Mouse (Mus musculus) myocyte (in vitro differentiated cells): ENCODE data around the gene Cbx8. TPM values are rescaled to one million over a fixed set of nuclear protein-coding genes. Genes with fewer than 3 reads are reported as not detected.

ENCODE experiments used
- H3K27me3 ChIP-seq: one replicate; pipeline ENCODE4 v1.6.1; 2011; ENCODE audit not compliant: control insufficient read depth, insufficient read depth, insufficient read length
- H3K36me3 ChIP-seq: one replicate; pipeline ENCODE4 v1.6.1; 2011; ENCODE audit not compliant: control insufficient read depth, insufficient read depth
- H3K4me2 ChIP-seq: one replicate; pipeline ENCODE4 v1.6.1; 2011; ENCODE audit warnings: low read depth, control low read depth
- H3K4me3 ChIP-seq: one replicate; pipeline ENCODE4 v1.5.1; 2011; ENCODE audit warnings: mild to moderate bottlenecking, control low read depth, moderate library complexity
- H3K79me2 ChIP-seq: one replicate; pipeline ENCODE4 v1.6.1; 2011; ENCODE audit not compliant: control insufficient read depth, insufficient read depth
- H3ac ChIP-seq: one replicate; pipeline ENCODE4 v1.6.1; 2011; ENCODE audit not compliant: control insufficient read depth, insufficient read length
- CEBPB ChIP-seq: IDR thresholded peaks from 2 replicates; pipeline ENCODE4 v1.6.1; 2011; ENCODE audit warnings: mild to moderate bottlenecking, moderate library complexity; ENCODE audit not compliant: poor library complexity, insufficient read depth, severe bottlenecking
- E2F4 ChIP-seq: IDR thresholded peaks from one replicate; pipeline ENCODE4 v1.6.1; 2011; ENCODE audit warnings: mild to moderate bottlenecking, control low read depth, moderate library complexity; ENCODE audit not compliant: insufficient read depth
- MAX ChIP-seq: IDR thresholded peaks from one replicate; pipeline ENCODE4 v1.6.1; 2011; ENCODE audit warnings: low read depth, mild to moderate bottlenecking, control low read depth
- MYOD1 ChIP-seq, 3 experiments: IDR thresholded peaks; one replicate each; pipeline ENCODE4 v1.6.1; 2011; ENCODE audit warnings: control low read depth in 2 of 3, low read depth in 2 of 3, mild to moderate bottlenecking in 2 of 3, moderate library complexity in 1 of 3; ENCODE audit not compliant: insufficient read length in 2 of 3, control insufficient read depth in 1 of 3
- MYOG ChIP-seq, 3 experiments: IDR thresholded peaks; one replicate each; pipeline ENCODE4 v1.6.1; 2011; ENCODE audit warnings: control low read depth in 2 of 3, low read depth in 2 of 3, mild to moderate bottlenecking in 2 of 3; ENCODE audit not compliant: insufficient read length in 2 of 3, control insufficient read depth in 1 of 3, insufficient read depth in 1 of 3
- POLR2A ChIP-seq: IDR thresholded peaks from one replicate; pipeline ENCODE4 v1.6.1; 2011; ENCODE audit warnings: low read depth, mild to moderate bottlenecking, control low read depth, moderate library complexity; ENCODE audit not compliant: insufficient read length
- POLR2AphosphoS2 ChIP-seq: IDR thresholded peaks from one replicate; pipeline ENCODE4 v1.6.1; 2011; ENCODE audit warnings: low read depth, control low read depth; ENCODE audit not compliant: insufficient read length
- REST ChIP-seq: IDR thresholded peaks from one replicate; pipeline ENCODE4 v1.6.1; 2011; ENCODE audit warnings: mild to moderate bottlenecking, control low read depth, moderate library complexity; ENCODE audit not compliant: insufficient read depth, insufficient read length
- SRF ChIP-seq: IDR thresholded peaks from one replicate; pipeline ENCODE4 v1.6.1; 2011; ENCODE audit warnings: low read depth; ENCODE audit not compliant: control insufficient read depth, insufficient read length
- TCF12 ChIP-seq: IDR thresholded peaks from one replicate; pipeline ENCODE4 v1.6.1; 2011; ENCODE audit warnings: mild to moderate bottlenecking, control low read depth; ENCODE audit not compliant: poor library complexity, insufficient read depth, severe bottlenecking
- TCF3 ChIP-seq: IDR thresholded peaks from one replicate; pipeline ENCODE4 v1.6.1; 2011; ENCODE audit warnings: low read depth, control low read depth; ENCODE audit not compliant: insufficient read length
- USF1 ChIP-seq: IDR thresholded peaks from one replicate; pipeline ENCODE4 v1.6.1; 2011; ENCODE audit warnings: low read depth, mild to moderate bottlenecking, control low read depth, moderate library complexity
- polyA plus RNA-seq: library from polyadenylated mRNA; unstranded; fragments of >200 nt; fragmentation: generic; extraction: Trizol; gene quantifications from one replicate; pipeline ENCODE4 v1.2.1, GENCODE M21; 2012; ENCODE audit warnings: missing spikeins

The Cbx8 gene
- polyA plus RNA-seq, 1 experiment = 4.9 TPM

GRCm38 (mm10) chr11:119017506-119017905 lies 23.3 kb downstream of the Cbx8 start:
- Histone ChIP-seq H3K4me3 (no peak overlapping the region), H3K4me2 (no peak overlapping the region), H3K27me3 (no peaks in the 10 kb centered on the region), H3K36me3 (no peaks in the 10 kb centered on the region), H3ac (no peak overlapping the region), H3K79me2 (no peaks in the 10 kb centered on the region)
- TF ChIP-seq E2F4 (no peak), REST (no peak), MYOD1 (IDR thresholded peaks at IDR 0.05; ENCODE audit: control insufficient read depth in 1 of 3, insufficient read length in 2 of 3, low read depth in 2 of 3) (no peak), TCF12 (no peak), POLR2A (no peak), USF1 (no peak), TCF3 (no peak), POLR2AphosphoS2 (no peak), CEBPB (no peak), SRF (no peak), MAX (no peak), MYOG (IDR thresholded peaks at IDR 0.05; ENCODE audit: control insufficient read depth in 1 of 3, insufficient read depth in 1 of 3, insufficient read length in 2 of 3, low read depth in 2 of 3) (no peak)

- TF ChIP-seq MYOG (IDR thresholded peaks at IDR 0.05; ENCODE audit: control insufficient read depth in 1 of 3, insufficient read depth in 1 of 3, insufficient read length in 2 of 3, low read depth in 2 of 3) (no peak), TCF3 (no peak), USF1 (no peak)
- Histone ChIP-seq H3K36me3 (no peaks in the 10 kb centered on the region), H3K79me2 (no peaks in the 10 kb centered on the region), H3K4me3 (no peak overlapping the region), H3K27me3 (no peaks in the 10 kb centered on the region), H3ac (no peak overlapping the region), H3K4me2 (no peak overlapping the region)
These were observed 26.3 kb downstream of the Cbx8 start for GRCm38 (mm10) chr11:119014455-119014854.

GRCm38 (mm10) chr11:119007461-119008456 lies 33.0 kb downstream of the Cbx8 start:
- TF ChIP-seq USF1 (no peak), SRF (no peak), E2F4 (no peak), MAX (no peak), TCF3 (no peak), REST (no peak)
- no peak overlapping the region for H3ac ChIP-seq
- no peak overlapping the region for H3K4me2 ChIP-seq
- no peaks in the 10 kb centered on the region for H3K36me3 ChIP-seq
- no peaks in the 10 kb centered on the region for H3K79me2 ChIP-seq
- H3K27me3 ChIP-seq = no peaks in the 10 kb centered on the region
- H3K4me3 ChIP-seq = no peak overlapping the region

GRCm38 (mm10) chr11:119006462-119006861 lies 34.3 kb downstream of the Cbx8 start:
- Histone ChIP-seq H3K27me3 (no peaks in the 10 kb centered on the region), H3K4me3 (no peak overlapping the region), H3K36me3 (no peaks in the 10 kb centered on the region), H3K79me2 (no peaks in the 10 kb centered on the region), H3K4me2 (no peak overlapping the region), H3ac (no peak overlapping the region)
- TF ChIP-seq REST (no peak), CEBPB (no peak), POLR2A (no peak), SRF (no peak), MAX (no peak), MYOD1 (IDR thresholded peaks at IDR 0.05; ENCODE audit: control insufficient read depth in 1 of 3, insufficient read length in 2 of 3, low read depth in 2 of 3) (no peak), MYOG (IDR thresholded peaks at IDR 0.05; ENCODE audit: control insufficient read depth in 1 of 3, insufficient read depth in 1 of 3, insufficient read length in 2 of 3, low read depth in 2 of 3) (no peak), E2F4 (no peak), USF1 (no peak), TCF3 (no peak), TCF12 (no peak), POLR2AphosphoS2 (no peak)

GRCm38 (mm10) chr11:119005547-119006275 lies 35.1 kb downstream of the Cbx8 start:
- TF ChIP-seq TCF3 = no peak
- TF ChIP-seq POLR2AphosphoS2 = no peak
- no peak for TF ChIP-seq MYOD1 (IDR thresholded peaks at IDR 0.05; ENCODE audit: control insufficient read depth in 1 of 3, insufficient read length in 2 of 3, low read depth in 2 of 3)
- TF ChIP-seq MAX = no peak
- no peak for TF ChIP-seq SRF
- no peak for TF ChIP-seq CEBPB
- TF ChIP-seq REST = no peak
- TF ChIP-seq E2F4 = no peak
- no peak for TF ChIP-seq POLR2A
- TF ChIP-seq MYOG (IDR thresholded peaks at IDR 0.05; ENCODE audit: control insufficient read depth in 1 of 3, insufficient read depth in 1 of 3, insufficient read length in 2 of 3, low read depth in 2 of 3) = no peak
- TF ChIP-seq TCF12 = no peak
- TF ChIP-seq USF1 = no peak
- no peaks in the 10 kb centered on the region for H3K79me2 ChIP-seq
- no peak overlapping the region for H3ac ChIP-seq
- H3K4me3 ChIP-seq = no peak overlapping the region
- no peaks in the 10 kb centered on the region for H3K27me3 ChIP-seq
- no peak overlapping the region for H3K4me2 ChIP-seq
- H3K36me3 ChIP-seq = no peaks in the 10 kb centered on the region
